Mouse (Mus musculus) hindbrain, embryonic 10.5 days (tissue): Measurements from ENCODE around the gene Hspa14. TPM values are rescaled to one million over a fixed set of nuclear protein-coding genes. Genes with fewer than 3 reads are reported as not detected.

Experiments used
- DNase-seq: peaks from one replicate; pipeline ENCODE4 v3.0.0-alpha.2; 2017; ENCODE audit warnings: low spot score
- H3K27ac ChIP-seq: fragments of 300-500 bp; sonication (generic); 2 replicates; pipeline ENCODE4 v1.5.1; 2016; ENCODE audit warnings: mild to moderate bottlenecking, moderate library complexity
- H3K27me3 ChIP-seq: fragments of 300-500 bp; sonication (generic); 2 replicates; pipeline ENCODE4 v1.6.1; 2016; ENCODE audit warnings: mild to moderate bottlenecking; ENCODE audit not compliant: poor library complexity, insufficient read depth, severe bottlenecking
- H3K36me3 ChIP-seq: fragments of 300-500 bp; sonication (generic); 2 replicates; pipeline ENCODE4 v1.6.1; 2016; ENCODE audit warnings: mild to moderate bottlenecking, moderate library complexity
- H3K4me1 ChIP-seq: fragments of 300-500 bp; sonication (generic); replicated peaks from 2 replicates; pipeline ENCODE4 v1.6.1; 2016; ENCODE audit warnings: mild to moderate bottlenecking
- H3K4me3 ChIP-seq: fragments of 300-500 bp; sonication (generic); 2 replicates; pipeline ENCODE4 v1.5.1; 2016; ENCODE audit warnings: mild to moderate bottlenecking, moderate library complexity
- H3K9me3 ChIP-seq: fragments of 300-500 bp; sonication (generic); 2 replicates; pipeline ENCODE4 v1.6.1; 2016; ENCODE audit warnings: mild to moderate bottlenecking, moderate library complexity
- WGBS: fragments of 180-500 bp; shearing (Covaris S2); methylation state at CpG from one replicate; pipeline ENCODE4 v1.1.7; 2016; 5-methylcytosine and 5-hydroxymethylcytosine counted together
- polyA plus RNA-seq: library from polyadenylated mRNA; unstranded; fragments of >200 nt; fragmentation: Nextera tagmentation; extraction: Ambion mirVana; gene quantifications from 2 replicates; pipeline ENCODE4 v1.2.1, GENCODE M21; 2016

The Hspa14 gene
- polyA plus RNA-seq, 1 experiment from 2014 or later = 110 TPM

DNA sequence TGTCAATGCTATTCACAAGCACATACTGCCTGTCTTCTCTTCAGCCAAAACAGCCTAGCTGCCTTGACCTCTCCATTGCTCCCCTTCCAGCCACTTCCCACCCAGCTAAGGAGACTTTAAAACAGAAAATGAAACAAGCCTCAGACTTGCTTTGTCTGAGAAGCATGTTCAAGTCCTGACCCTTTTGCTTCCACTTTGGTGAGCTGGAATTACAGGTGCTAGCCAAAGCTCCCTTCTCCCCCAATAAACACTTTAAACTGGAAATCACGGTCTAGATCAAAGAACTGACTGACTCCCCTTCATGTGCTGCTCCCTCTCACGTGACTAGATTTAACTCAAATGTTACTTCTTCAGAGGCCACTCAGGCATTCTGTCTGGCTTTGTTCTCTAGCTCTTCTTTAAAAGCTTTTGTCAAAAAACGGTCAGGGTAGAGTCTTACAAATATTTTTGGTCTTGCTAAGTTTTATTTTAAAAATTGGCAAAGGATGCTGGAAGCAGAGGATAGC lies 36.8 kb downstream of the Hspa14 start:
- 72% methylated on average over 3 of the region's 3 CpGs for WGBS
- Histone ChIP-seq H3K4me1 (peaks cover 17% of the 10 kb centered on the region), H3K36me3 (peaks cover 15% of the 10 kb centered on the region), H3K27ac (peak overlapping the region; percentile 97), H3K4me3 (peak overlapping the region; percentile 86; the same call in 1 of the 2 replicates), H3K27me3 (no peaks in the 10 kb centered on the region), H3K9me3 (0 out of 2 replicates have a peak, but pooled peaks cover 4% of the 10 kb centered on the region)
- no peak for DNase-seq

DNA sequence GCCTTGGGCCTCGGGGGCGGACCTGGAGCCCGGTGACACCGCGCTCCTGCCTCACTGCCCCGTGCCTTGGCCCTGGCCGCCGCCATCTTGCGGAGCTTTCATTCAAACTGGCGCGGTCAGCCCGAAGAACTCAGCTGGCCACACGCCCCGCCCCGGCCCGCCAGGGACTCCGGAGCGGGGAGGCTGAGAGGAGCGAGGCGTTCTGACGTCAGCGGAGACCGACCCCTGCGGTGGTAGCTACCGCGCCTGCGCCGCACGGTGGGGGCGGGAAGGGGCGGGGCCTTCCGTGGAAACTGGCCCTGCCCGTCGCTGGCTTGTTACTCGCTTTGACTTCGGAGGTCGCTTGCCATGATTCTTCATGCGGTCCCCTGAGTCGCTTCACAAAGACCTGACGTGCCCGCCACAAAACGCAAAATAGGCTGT lies 37.7 kb downstream of the Hspa14 start, which contains the start of gene Suv39h2:
Gene Suv39h2 (minus strand): TSS at position 171 of the 423 bp plus-strand sequence.
- H3K27ac ChIP-seq = peak within 1 kb of the TSS; percentile 97
- WGBS = under 1% methylated on average over 42 of the region's 42 CpGs

DNA sequence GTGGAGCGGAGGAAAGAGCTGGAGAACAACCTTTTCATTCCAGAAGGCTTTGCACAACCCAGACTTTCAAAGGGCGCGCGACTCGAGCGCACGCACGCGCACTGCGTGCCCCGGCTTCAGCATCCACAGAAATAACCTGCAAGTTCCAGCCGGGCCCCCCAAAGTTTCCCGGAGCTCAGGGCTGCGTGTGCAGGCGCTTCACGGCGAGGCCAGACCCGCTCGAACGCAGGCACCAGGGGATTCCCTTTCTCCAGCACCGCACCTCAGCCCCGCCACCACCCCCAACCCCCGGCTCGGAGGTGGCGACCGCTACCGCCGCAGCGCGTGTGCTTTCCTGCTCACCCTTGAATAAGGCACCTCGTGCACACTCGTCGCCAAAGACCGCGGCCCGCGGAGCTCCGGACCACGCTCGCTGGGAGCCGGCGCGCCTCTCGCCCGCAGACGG lies 38.2 kb downstream of the Hspa14 start:
- peak; percentile 77 for DNase-seq
- Histone ChIP-seq H3K27ac (peak overlapping the region; percentile 97), H3K4me3 (peak overlapping the region; percentile 86), H3K9me3 (0 out of 2 replicates have a peak, but pooled peaks cover 3% of the 10 kb centered on the region), H3K27me3 (no peaks in the 10 kb centered on the region), H3K4me1 (peaks cover 17% of the 10 kb centered on the region), H3K36me3 (peaks cover 28% of the 10 kb centered on the region)
- WGBS = under 1% methylated on average over 46 of the region's 46 CpGs

More for the DNA sequence above, 37.7 kb downstream of the Hspa14 start, which contains the start of gene Suv39h2:
- peaks cover 17% of the 10 kb centered on the region for H3K4me1 ChIP-seq
- peak within 1 kb of the TSS; percentile 86 for H3K4me3 ChIP-seq
- no peaks in the 10 kb centered on the region for H3K27me3 ChIP-seq
- peak; percentile 99 for DNase-seq
- H3K36me3 ChIP-seq = peaks cover 23% of the 10 kb centered on the region
- H3K9me3 ChIP-seq = 0 out of 2 replicates have a peak, but pooled peaks cover 4% of the 10 kb centered on the region

DNA sequence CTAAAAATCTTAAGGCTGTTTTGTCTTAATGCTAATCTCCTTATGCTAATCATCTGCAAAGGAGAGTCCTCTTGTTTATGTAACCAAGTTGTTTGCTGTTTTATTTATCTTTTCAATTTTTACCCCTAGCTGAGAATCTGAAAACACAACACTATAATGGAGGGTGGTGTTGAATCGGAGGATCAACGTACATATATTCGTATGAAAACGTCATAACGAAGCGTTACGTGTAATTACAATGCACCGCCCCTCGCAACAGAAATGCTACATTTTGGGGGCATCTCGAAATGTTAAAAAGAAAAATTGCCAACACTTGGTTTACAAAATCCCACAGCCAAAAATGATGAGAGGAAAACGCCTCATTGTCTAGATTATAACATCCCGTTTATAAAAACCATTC lies 38.7 kb downstream of the Hspa14 start:
- no peak for DNase-seq
- under 1% methylated on average over 12 of the region's 12 CpGs for WGBS

DNA sequence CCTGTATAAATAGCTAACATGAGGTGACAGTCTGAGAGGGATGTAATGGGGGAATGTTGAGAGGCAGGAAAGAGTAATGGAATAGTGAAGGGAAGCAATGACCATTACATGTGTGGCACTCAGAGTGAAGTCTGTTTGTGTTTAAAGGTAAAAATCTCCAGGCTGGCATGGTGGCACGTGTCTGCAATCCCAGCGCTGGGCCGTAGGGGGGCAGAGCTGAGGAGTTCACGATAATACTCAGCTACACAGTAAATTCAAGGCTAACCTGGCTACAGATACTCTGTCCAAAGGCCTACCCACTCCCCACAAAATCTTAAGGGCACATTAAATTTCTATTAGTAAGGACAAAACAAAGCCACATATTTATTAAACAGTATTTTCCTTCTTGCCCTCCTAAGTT lies 56.0 kb downstream of the Hspa14 start:
- no peak overlapping the region for H3K4me3 ChIP-seq
- no peak overlapping the region for H3K27ac ChIP-seq
- peaks cover 94% of the 10 kb centered on the region for H3K36me3 ChIP-seq
- H3K4me1 ChIP-seq = no peaks in the 10 kb centered on the region
- 90% methylated on average over 4 of the region's 4 CpGs for WGBS
- no peaks in the 10 kb centered on the region for H3K27me3 ChIP-seq
- DNase-seq = no peak
- no peaks in the 10 kb centered on the region for H3K9me3 ChIP-seq

More for the DNA sequence above, 38.7 kb downstream of the Hspa14 start:
- Histone ChIP-seq H3K27ac (peak overlapping the region; percentile 97), H3K27me3 (no peaks in the 10 kb centered on the region), H3K4me1 (peaks cover 17% of the 10 kb centered on the region), H3K4me3 (peak overlapping the region; percentile 86), H3K9me3 (no peaks in the 10 kb centered on the region), H3K36me3 (peaks cover 33% of the 10 kb centered on the region)

DNA sequence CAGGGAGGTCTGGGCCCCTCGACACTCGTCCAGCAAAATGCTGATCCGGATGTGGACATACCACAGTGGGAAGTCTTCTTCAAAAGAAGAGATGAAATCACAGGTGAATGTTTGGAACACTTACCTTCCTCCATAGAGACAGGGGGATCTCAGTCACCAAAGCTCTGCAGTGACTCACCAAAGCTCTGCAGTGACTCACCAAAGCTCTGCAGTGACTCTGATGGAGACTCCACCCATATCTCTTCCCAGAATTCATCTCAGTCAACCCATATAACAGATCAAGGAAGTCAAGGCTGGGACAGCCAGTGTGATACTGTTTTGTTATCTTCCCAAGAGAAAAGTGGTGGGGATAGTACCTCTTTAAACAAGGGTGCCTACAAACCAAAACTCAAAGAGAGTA lies 59.5 kb downstream of the Hspa14 start:
- no peak overlapping the region for H3K27ac ChIP-seq
- peaks cover 77% of the 10 kb centered on the region for H3K36me3 ChIP-seq
- WGBS = 92% methylated on average over 3 of the region's 3 CpGs
- H3K4me1 ChIP-seq = no peaks in the 10 kb centered on the region
- H3K4me3 ChIP-seq = no peak overlapping the region
- H3K9me3 ChIP-seq = no peaks in the 10 kb centered on the region
- DNase-seq = no peak
- H3K27me3 ChIP-seq = no peaks in the 10 kb centered on the region

DNA sequence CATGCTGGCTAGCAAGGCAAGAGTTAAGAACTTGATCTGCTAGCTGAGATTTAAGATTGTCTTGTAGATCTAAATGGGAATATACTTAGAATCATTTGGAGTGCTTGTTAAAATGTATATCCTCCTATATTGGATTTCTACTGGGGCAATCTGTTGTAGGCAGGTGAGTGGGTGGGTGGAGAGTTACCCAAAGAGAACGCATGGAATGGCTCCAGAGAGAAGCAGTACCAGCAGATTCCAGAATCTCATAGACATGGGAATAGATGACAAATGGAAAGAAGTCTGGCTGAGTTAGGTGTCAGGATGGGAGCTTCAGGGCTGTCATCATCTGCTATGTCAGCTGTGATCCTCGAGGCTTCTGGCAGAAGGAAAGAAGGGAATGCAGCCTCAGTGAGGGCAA lies 63.2 kb downstream of the Hspa14 start:
- WGBS = 81% methylated on average over 2 of the region's 2 CpGs
- no peaks in the 10 kb centered on the region for H3K9me3 ChIP-seq
- H3K4me3 ChIP-seq = no peak overlapping the region
- no peak overlapping the region for H3K27ac ChIP-seq
- H3K27me3 ChIP-seq = no peaks in the 10 kb centered on the region
- no peaks in the 10 kb centered on the region for H3K4me1 ChIP-seq
- DNase-seq = no peak
- H3K36me3 ChIP-seq = peaks cover 58% of the 10 kb centered on the region

DNA sequence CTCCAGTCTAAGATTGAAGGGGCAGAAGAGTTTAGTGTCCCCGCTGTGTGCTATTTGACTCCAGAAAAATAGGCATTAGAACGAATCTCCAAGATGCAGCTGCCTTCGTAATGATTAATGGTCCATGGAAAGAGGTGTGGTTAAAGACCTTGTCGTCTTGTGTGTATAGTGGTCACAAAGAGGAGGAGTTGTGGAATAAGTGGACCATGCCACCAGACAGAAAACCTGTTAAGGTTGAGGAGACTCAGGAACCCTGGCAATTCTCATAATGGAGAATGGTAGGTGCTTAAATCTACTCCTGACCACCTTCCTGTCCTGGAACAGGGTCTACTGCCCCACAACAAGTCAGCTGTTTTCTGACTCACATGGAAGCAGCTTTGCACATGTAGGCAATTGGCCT lies 66.6 kb downstream of the Hspa14 start:
- H3K36me3 ChIP-seq = peaks cover 57% of the 10 kb centered on the region
- no peaks in the 10 kb centered on the region for H3K9me3 ChIP-seq
- WGBS = 82% methylated on average over 4 of the region's 4 CpGs
- no peak overlapping the region for H3K27ac ChIP-seq
- no peak overlapping the region for H3K4me3 ChIP-seq
- no peaks in the 10 kb centered on the region for H3K4me1 ChIP-seq
- H3K27me3 ChIP-seq = no peaks in the 10 kb centered on the region
- no peak for DNase-seq

DNA sequence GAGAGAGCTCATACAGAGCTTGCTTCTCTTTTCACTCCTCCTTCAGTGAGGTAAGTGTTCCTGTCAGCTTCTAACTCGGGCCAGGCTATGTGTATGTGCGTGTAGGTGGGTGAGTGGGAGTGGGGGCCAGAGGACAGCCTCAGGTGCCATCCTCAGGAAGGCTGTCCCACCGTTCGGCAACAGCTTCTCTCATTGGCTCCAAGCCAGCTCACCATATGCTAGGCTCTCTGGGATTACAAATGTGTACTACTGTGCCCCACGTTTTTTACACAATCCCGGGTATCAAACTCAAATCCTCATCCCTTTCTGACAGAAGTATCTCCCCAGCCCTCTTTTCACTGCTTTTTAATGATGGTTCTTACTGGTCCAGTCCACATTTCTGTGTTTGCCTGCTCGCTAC lies 68.4 kb downstream of the Hspa14 start:
- Histone ChIP-seq H3K4me1 (no peaks in the 10 kb centered on the region), H3K36me3 (peaks cover 50% of the 10 kb centered on the region), H3K9me3 (no peaks in the 10 kb centered on the region), H3K4me3 (no peak overlapping the region), H3K27ac (no peak overlapping the region), H3K27me3 (no peaks in the 10 kb centered on the region)
- no peak for DNase-seq
- WGBS = 90% methylated on average over 7 of the region's 7 CpGs

Other genes with a start within 250 kb of the Hspa14 start
- gene Nmt2, start 228.6 kb downstream of the Hspa14 start, polyA plus RNA-seq = 57.5 and 65.1 TPM in 2 replicates
- 17.0 and 22.1 TPM in 2 replicates for gene Rpp38, start 180.2 kb downstream of the Hspa14 start, polyA plus RNA-seq
- gene Acbd7, start 176.6 kb downstream of the Hspa14 start, polyA plus RNA-seq = 0.67 TPM in 1 of 2 replicates, not detected in the other
- not detected in 2 replicates for gene Olah, start 115.6 kb downstream of the Hspa14 start, polyA plus RNA-seq
- gene Meig1, start 90.2 kb downstream of the Hspa14 start, polyA plus RNA-seq = 1.3 and 6.5 TPM in 2 replicates
- gene Dclre1c, start 88.7 kb downstream of the Hspa14 start, polyA plus RNA-seq = 7.4 and 8.4 TPM in 2 replicates
- gene Suv39h2, start 37.8 kb downstream of the Hspa14 start, polyA plus RNA-seq = 27.2 and 38.9 TPM in 2 replicates
- 8.8 and 10.5 TPM in 2 replicates for gene Gm45902, start within 50 bp of the Hspa14 start, polyA plus RNA-seq
- gene Cdnf, start 216 bp upstream of the Hspa14 start, polyA plus RNA-seq = 0.14 and 0.27 TPM in 2 replicates
- 44.2 and 46.8 TPM in 2 replicates for gene Fam107b, start 57.7 kb upstream of the Hspa14 start, polyA plus RNA-seq